Mouse (Mus musculus): ENCODE data around the gene Egf. TPM values are rescaled to one million over a fixed set of nuclear protein-coding genes. Genes with fewer than 3 reads are reported as not detected.
A peak's percentile ranks its signal among the peaks of the same experiment; 100 is the strongest.
"Not testable (repeated sequence)": the region's sequence is repeated elsewhere in the genome, so short reads cannot be mapped to it uniquely, and the experiment has no call there.

The Egf gene
- 1.5 and 2.0 TPM in 2 replicates for polyA plus RNA-seq (2015; fragmentation: Nextera tagmentation; extraction: Ambion mirVana)

DNA sequence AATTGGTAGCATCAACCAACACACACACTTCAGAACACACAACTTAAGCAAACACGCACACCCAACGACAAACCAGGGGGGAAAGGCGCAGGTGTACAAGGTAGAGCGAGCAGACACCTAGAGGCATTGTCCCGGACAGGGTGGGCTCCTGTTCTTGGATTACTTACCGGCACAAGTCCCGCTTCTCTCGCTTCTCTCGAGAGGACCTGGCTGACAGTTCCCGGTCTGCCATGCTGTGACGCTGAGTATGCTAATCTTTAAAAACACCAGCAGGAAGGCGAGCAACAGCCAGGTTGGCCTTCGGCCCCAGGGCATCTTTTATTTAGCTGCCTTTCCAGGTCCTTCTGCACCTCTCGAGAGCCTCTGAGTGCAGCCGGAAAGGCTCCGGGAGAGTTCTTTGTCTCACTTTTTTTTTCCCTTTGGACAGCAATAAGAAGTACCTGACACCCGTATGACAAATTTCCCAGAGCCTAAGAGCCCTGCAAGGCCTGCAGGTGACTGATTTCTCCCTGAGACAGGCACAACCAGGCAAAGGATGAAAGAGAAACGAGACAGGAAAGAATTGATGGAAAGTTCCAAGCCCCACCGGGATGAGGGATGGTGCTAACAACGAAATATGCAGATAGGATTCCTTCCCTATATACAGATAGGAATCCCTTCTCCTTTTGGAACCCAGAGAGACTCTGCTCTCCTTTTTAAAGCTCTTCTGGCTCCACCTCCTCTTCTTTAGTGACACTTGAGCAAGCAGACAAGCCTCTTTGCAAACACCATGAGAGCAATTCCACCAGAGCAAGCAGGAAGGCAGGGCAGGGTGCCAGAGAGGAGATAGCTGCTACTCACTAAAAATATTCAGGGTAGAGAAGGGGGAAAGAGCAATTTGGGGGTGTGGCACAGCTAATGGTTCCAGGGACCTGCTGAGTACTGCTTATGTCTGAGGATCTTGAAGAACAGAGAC lies at the start of gene Egf:
TSS of gene Egf (minus strand) at position 667 of the 955 bp plus-strand sequence.
- 0 out of 2 replicates have a peak within 1 kb of the TSS, but pooled peaks have one; percentile 1 for H3K9ac ChIP-seq
- 6% methylated on average over 20 of the region's 20 CpGs for WGBS

GRCm38 (mm10) chr3:129803765-129804164 lies 48.6 kb upstream of the Egf start, which contains the start of gene Lrit3:
Gene Lrit3, minus strand, starts transcription at chr3:129804030.
- WGBS = 66% methylated on average over 10 of the region's 10 CpGs
- H3K4me3 ChIP-seq (replicated peaks) = peak within 1 kb of the TSS; percentile 22
- H3K9me3 ChIP-seq = no peaks in the 10 kb centered on the region
- no peak within 1 kb of the TSS for H3K27ac ChIP-seq
- ATAC-seq = peak; percentile 62; the same call in 1 of the 2 replicates
- H3K9ac ChIP-seq = no peak within 1 kb of the TSS
- H3K4me1 ChIP-seq (replicated peaks) = no peaks in the 10 kb centered on the region
- no peaks in the 10 kb centered on the region for H3K27me3 ChIP-seq (replicated peaks)
- no peaks in the 10 kb centered on the region for H3K36me3 ChIP-seq
- H3K4me2 ChIP-seq (replicated peaks) = peak within 1 kb of the TSS; percentile 44

More for the DNA sequence above, at the start of gene Egf:
- no peak within 1 kb of the TSS for H3K27ac ChIP-seq
- peak within 1 kb of the TSS; percentile 30 for H3K4me3 ChIP-seq (replicated peaks)
- 0 out of 2 replicates have a peak, but pooled peaks cover 5% of the 10 kb centered on the region for H3K4me1 ChIP-seq (replicated peaks)
- peak within 1 kb of the TSS; percentile 59 for H3K4me2 ChIP-seq (replicated peaks)
- no peaks in the 10 kb centered on the region for H3K9me3 ChIP-seq
- H3K36me3 ChIP-seq = no peaks in the 10 kb centered on the region
- H3K27me3 ChIP-seq (replicated peaks) = no peaks in the 10 kb centered on the region
- ATAC-seq = peak; percentile 64

DNA sequence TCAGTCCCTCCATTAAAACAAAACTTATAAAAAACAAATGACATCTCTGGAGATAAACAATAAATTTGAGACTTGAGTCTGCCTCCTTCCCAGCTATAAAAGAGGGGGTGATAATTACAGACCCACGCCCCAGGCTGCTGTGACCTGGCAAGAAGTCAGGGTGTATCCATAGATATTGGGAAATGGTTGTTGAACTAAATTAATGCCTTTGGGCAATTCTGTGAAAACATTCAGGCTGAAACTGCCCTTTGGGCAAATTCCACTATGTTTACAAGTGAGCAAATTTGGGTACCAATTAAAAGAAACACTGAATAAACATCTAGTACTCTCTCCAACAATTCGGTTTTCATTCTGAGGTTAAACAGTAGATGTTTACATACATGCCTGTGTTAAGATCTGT lies 43.9 kb upstream of the Egf start:
- Histone ChIP-seq H3K4me3 (replicated peaks) (no peak overlapping the region), H3K36me3 (no peaks in the 10 kb centered on the region), H3K9ac (no peak overlapping the region), H3K4me2 (replicated peaks) (no peak overlapping the region), H3K4me1 (replicated peaks) (no peaks in the 10 kb centered on the region), H3K27ac (no peak overlapping the region), H3K27me3 (replicated peaks) (no peaks in the 10 kb centered on the region), H3K9me3 (no peaks in the 10 kb centered on the region)
- 62% methylated on average over 2 of the region's 2 CpGs for WGBS
- no peak for ATAC-seq

DNA sequence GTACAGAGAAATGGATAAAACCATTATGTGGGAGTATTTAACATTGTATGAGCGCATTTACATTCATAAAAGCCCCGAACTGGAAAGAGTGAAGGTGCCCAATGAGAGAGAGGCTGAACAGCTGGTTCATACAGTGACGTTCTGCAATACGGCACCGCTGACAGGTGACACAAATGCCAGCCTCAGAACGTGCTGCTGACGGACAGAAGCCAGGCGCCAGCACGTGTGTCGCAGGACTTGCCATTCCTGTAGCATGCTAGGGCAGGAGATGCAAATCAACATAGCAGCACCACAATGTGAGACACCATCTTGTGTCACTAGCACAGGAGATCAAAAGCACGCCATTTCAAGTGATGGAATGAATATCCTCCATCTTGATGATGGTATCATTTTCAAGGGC lies 43.4 kb upstream of the Egf start:
- Histone ChIP-seq H3K4me2 (replicated peaks) (no peak overlapping the region), H3K9ac (no peak overlapping the region), H3K4me1 (replicated peaks) (no peaks in the 10 kb centered on the region), H3K27ac (no peak overlapping the region), H3K9me3 (no peaks in the 10 kb centered on the region), H3K4me3 (replicated peaks) (no peak overlapping the region), H3K36me3 (no peaks in the 10 kb centered on the region), H3K27me3 (replicated peaks) (no peaks in the 10 kb centered on the region)
- ATAC-seq = no peak
- 86% methylated on average over 11 of the region's 11 CpGs for WGBS

GRCm38 (mm10) chr3:129797341-129797740 lies 42.2 kb upstream of the Egf start:
- Histone ChIP-seq H3K4me3 (replicated peaks) (no peak overlapping the region), H3K36me3 (no peaks in the 10 kb centered on the region), H3K9me3 (no peaks in the 10 kb centered on the region), H3K4me1 (replicated peaks) (no peaks in the 10 kb centered on the region), H3K27me3 (replicated peaks) (no peaks in the 10 kb centered on the region), H3K4me2 (replicated peaks) (no peak overlapping the region), H3K27ac (no peak overlapping the region), H3K9ac (no peak overlapping the region)
- 74% methylated on average over 5 of the region's 5 CpGs for WGBS
- ATAC-seq = no peak

DNA sequence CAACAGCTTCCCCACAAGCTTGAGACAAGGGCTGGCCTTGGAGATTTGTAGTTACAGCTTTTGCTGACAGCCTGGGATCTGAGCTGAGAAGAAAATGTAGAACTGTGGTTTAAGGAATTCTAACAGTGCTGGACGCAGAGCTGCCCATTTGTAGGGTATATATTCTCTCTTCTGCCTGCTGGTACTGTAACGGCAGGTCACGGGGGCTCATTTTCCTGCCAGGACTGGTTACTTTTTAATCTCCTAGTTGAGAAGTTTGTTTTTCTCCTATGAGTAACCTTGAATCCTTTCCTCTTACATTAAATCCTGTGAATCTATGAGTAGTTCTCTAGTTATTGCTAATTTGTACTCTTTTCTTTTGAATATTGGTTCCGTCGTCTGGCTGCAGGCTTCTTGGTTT lies 38.7 kb upstream of the Egf start:
- 81% methylated on average over 5 of the region's 5 CpGs for WGBS
- no peak for ATAC-seq
- H3K9me3 ChIP-seq = no peaks in the 10 kb centered on the region
- no peaks in the 10 kb centered on the region for H3K36me3 ChIP-seq
- no peak overlapping the region for H3K4me2 ChIP-seq (replicated peaks)
- no peaks in the 10 kb centered on the region for H3K27me3 ChIP-seq (replicated peaks)
- no peak overlapping the region for H3K9ac ChIP-seq
- H3K4me1 ChIP-seq (replicated peaks) = no peaks in the 10 kb centered on the region
- H3K4me3 ChIP-seq (replicated peaks) = no peak overlapping the region
- no peak overlapping the region for H3K27ac ChIP-seq

- no peak overlapping the region for H3K4me3 ChIP-seq (replicated peaks)
- no peak for ATAC-seq
- no peak overlapping the region for H3K9ac ChIP-seq
- H3K4me2 ChIP-seq (replicated peaks) = no peak overlapping the region
- no peaks in the 10 kb centered on the region for H3K36me3 ChIP-seq
- WGBS = 90% methylated on average over 3 of the region's 3 CpGs
- H3K27me3 ChIP-seq (replicated peaks) = no peaks in the 10 kb centered on the region
- H3K4me1 ChIP-seq (replicated peaks) = no peaks in the 10 kb centered on the region
- no peak overlapping the region for H3K27ac ChIP-seq
- H3K9me3 ChIP-seq = no peaks in the 10 kb centered on the region
These were observed 27.6 kb upstream of the Egf start for GRCm38 (mm10) chr3:129782746-129783145.

DNA sequence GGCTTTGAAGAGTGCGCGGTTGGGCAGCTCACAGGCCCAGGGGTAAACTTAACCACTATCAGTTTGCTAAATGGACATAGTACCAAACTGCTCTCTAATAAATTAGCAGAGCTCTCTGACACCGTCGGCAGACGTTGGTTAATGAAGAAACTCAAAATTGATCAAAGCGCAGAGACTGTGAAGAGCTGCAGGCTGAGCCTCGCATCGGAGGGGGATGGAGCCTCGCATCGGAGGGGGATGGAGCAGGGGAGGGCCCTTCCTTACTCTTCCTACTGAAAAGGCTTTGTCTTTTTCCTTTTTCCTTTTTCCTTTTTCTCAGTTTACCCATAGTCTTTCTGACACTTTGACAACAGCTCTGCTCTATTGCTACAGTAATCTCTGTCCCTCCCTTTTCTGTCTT lies 26.3 kb upstream of the Egf start:
- no peaks in the 10 kb centered on the region for H3K27me3 ChIP-seq (replicated peaks)
- no peak overlapping the region for H3K27ac ChIP-seq
- no peak overlapping the region for H3K9ac ChIP-seq
- no peak overlapping the region for H3K4me2 ChIP-seq (replicated peaks)
- ATAC-seq = no peak
- no peaks in the 10 kb centered on the region for H3K36me3 ChIP-seq
- H3K4me1 ChIP-seq (replicated peaks) = no peaks in the 10 kb centered on the region
- WGBS = 51% methylated on average over 10 of the region's 10 CpGs
- no peak overlapping the region for H3K4me3 ChIP-seq (replicated peaks)
- H3K9me3 ChIP-seq = no peaks in the 10 kb centered on the region

- no peak overlapping the region for H3K4me3 ChIP-seq (replicated peaks)
- H3K27me3 ChIP-seq (replicated peaks) = no peaks in the 10 kb centered on the region
- 82% methylated on average over 6 of the region's 6 CpGs for WGBS
- no peak overlapping the region for H3K27ac ChIP-seq
- H3K9ac ChIP-seq = no peak overlapping the region
- H3K9me3 ChIP-seq = no peaks in the 10 kb centered on the region
- no peaks in the 10 kb centered on the region for H3K36me3 ChIP-seq
- no peak overlapping the region for H3K4me2 ChIP-seq (replicated peaks)
- H3K4me1 ChIP-seq (replicated peaks) = no peaks in the 10 kb centered on the region
- ATAC-seq = no peak
These were observed 16.1 kb upstream of the Egf start for GRCm38 (mm10) chr3:129771210-129771609.

GRCm38 (mm10) chr3:129766971-129767794 lies 12.1 kb upstream of the Egf start:
- Histone ChIP-seq H3K27me3 (replicated peaks) (no peaks in the 10 kb centered on the region), H3K9me3 (0 out of 2 replicates have a peak, but pooled peaks cover 5% of the 10 kb centered on the region), H3K4me3 (replicated peaks) (no peak overlapping the region), H3K27ac (no peak overlapping the region), H3K4me1 (replicated peaks) (no peaks in the 10 kb centered on the region), H3K36me3 (no peaks in the 10 kb centered on the region), H3K4me2 (replicated peaks) (no peak overlapping the region), H3K9ac (no peak overlapping the region)
- ATAC-seq = no peak
- WGBS = 84% methylated on average over 10 of the region's 10 CpGs

- Histone ChIP-seq H3K4me3 (replicated peaks) (no peak overlapping the region), H3K27ac (no peak overlapping the region), H3K4me2 (replicated peaks) (no peak overlapping the region), H3K27me3 (replicated peaks) (no peaks in the 10 kb centered on the region), H3K9me3 (0 out of 2 replicates have a peak, but pooled peaks cover 5% of the 10 kb centered on the region), H3K36me3 (no peaks in the 10 kb centered on the region), H3K4me1 (replicated peaks) (no peaks in the 10 kb centered on the region), H3K9ac (no peak overlapping the region)
- WGBS = 78% methylated on average over 4 of the region's 4 CpGs
- ATAC-seq = no peak
These were observed 11.0 kb upstream of the Egf start for GRCm38 (mm10) chr3:129766106-129766505.

GRCm38 (mm10) chr3:129757599-129757998 lies 2.5 kb upstream of the Egf start:
- not testable (repeated sequence) for H3K27ac ChIP-seq; ATAC-seq; H3K36me3 ChIP-seq; H3K4me2 ChIP-seq (replicated peaks); H3K9me3 ChIP-seq; H3K27me3 ChIP-seq (replicated peaks); H3K9ac ChIP-seq; H3K4me1 ChIP-seq (replicated peaks); H3K4me3 ChIP-seq (replicated peaks)
- 94% methylated on average over 1 of the region's 1 CpGs for WGBS
